Mouse (Mus musculus): ENCODE results near the gene Mfn1.

- no peak for TF ChIP-seq CTCF (IDR thresholded peaks at IDR 0.05; ENCODE audit: low read depth, low read length)
- TF ChIP-seq POLR2A (IDR thresholded peaks at IDR 0.05; ENCODE audit: borderline replicate concordance, low read depth, low read length) = no peak
Measured at GRCm38 (mm10) chr3:32492097-32493090, 36.9 kb upstream of the Mfn1 start, which contains the start of gene Kcnmb3.
